Mouse (Mus musculus) testis, adult 2 months (tissue): Measurements from ENCODE around the gene Ptpru.

Source experiments
- CTCF ChIP-seq: fragments of 200-500 bp; IDR thresholded peaks from 2 replicates; pipeline ENCODE4 v1.5.1; 2012; ENCODE audit warnings: low read depth, mild to moderate bottlenecking, inconsistent platforms, low read length, moderate library complexity; ENCODE audit not compliant: control insufficient read depth, insufficient read depth, insufficient replicate concordance
- POLR2A ChIP-seq: fragments of 200-500 bp; IDR thresholded peaks from 2 replicates; pipeline ENCODE4 v1.6.1; 2012; ENCODE audit warnings: low read depth, mild to moderate bottlenecking, inconsistent platforms, low read length, moderate library complexity; ENCODE audit not compliant: control insufficient read depth

DNA sequence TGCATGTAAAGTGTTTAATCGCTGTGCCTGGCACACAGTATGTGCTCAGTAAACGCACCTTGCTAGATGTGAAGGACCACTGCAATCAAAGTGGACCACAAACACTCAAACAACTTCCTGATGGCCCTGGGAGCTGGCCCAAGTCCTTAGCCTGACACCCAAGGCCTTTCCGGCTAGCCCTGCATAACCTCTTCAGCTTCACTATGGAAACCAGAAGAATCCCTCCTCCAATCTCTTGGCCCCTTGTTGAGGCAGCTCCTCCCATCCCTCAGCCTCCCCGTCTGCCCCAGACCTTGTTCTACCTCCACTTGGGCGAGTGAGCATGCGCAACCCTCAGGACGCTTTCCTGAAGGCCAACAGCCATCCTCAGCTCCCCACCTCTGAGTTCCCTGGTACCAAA is 51.3 kb downstream of the Ptpru start:
- TF ChIP-seq POLR2A: no peak
- no peak for TF ChIP-seq CTCF
